Mouse (Mus musculus) C2C12 (cell line): ENCODE measurements at regions not wholly inside any gene's neighbourhood (a gene's known extent, or its start where the extent isn't known, plus 50 kb on each side); places are given as distances from the start of the nearest gene placed in this dataset.

Experiments used
- CEBPB ChIP-seq: IDR thresholded peaks from one replicate; pipeline ENCODE4 v1.6.1; 2011; ENCODE audit warnings: low read depth, mild to moderate bottlenecking, control low read depth, moderate library complexity
- CTCF ChIP-seq: IDR thresholded peaks from one replicate; pipeline ENCODE4 v1.5.1; 2011; ENCODE audit not compliant: control insufficient read depth, insufficient read depth, insufficient read length
- FOSL1 ChIP-seq: IDR thresholded peaks from one replicate; pipeline ENCODE4 v1.8.0; 2011; ENCODE audit warnings: mild to moderate bottlenecking, low read length; ENCODE audit not compliant: poor library complexity, insufficient read depth, severe bottlenecking
- USF1 ChIP-seq: IDR thresholded peaks from one replicate; pipeline ENCODE4 v1.6.1; 2011; ENCODE audit warnings: low read depth, mild to moderate bottlenecking, control low read depth, moderate library complexity

DNA sequence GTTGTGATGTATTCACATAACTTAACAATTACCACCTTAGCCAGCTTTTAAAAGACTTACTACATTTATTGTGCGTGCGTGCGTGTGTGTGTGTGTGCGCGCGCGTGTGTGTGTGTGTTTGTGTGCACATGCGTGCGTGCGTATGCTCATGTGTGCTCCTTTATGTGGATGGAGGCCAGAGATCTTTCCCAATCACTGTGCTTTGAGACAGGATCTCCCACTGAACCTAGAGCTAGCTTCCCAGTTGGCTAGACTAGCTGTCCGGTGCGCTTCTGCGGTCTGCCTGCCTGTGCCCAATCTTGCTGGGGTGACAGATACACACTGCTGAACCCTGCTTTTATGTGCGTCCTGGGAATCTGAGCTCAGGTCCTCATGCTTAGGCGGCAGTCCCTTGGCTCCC, 50.1 kb upstream of the Arhgap29 start:
- TF ChIP-seq CTCF: no peak
- TF ChIP-seq CEBPB: no peak
- no peak for TF ChIP-seq USF1
- TF ChIP-seq FOSL1: no peak
